Mouse (Mus musculus) layer of hippocampus, adult 18-20 months (tissue): ENCODE results near the gene Hsdl2. TPM values are rescaled to one million over a fixed set of nuclear protein-coding genes. Genes with fewer than 3 reads are reported as not detected.
"Not testable (repeated sequence)": the region's sequence is repeated elsewhere in the genome, so short reads cannot be mapped to it uniquely, and the experiment has no call there.

Source experiments
- DNase-seq, 2 experiments: peaks; one replicate each; pipeline ENCODE4 v3.0.0; 2022; ENCODE audit warnings: low spot score in 2 of 2
- long read RNA-seq: library from polyadenylated mRNA; stranded (forward); transcript quantifications from one replicate; pipeline ENCODE4 v2.0.0, GENCODE M21; 2021
- total RNA-seq, 2 experiments: library from RNA; stranded (reverse); gene quantifications; 2 replicates each; pipeline ENCODE4 v1.2.3; 2021

Hsdl2 gene
- 10 to 100 TPM; 26.2 to 28.6 TPM for total RNA-seq
- long read RNA-seq, transcript Hsdl2-201 (11 exons, 2,611 nt) = major isoform, 22 of 30 reads
- long read RNA-seq, partial matches to known transcripts = 2 of 30 reads
- long read RNA-seq, other reads (novel, unspliced or antisense) = 4 of 30 reads

DNA sequence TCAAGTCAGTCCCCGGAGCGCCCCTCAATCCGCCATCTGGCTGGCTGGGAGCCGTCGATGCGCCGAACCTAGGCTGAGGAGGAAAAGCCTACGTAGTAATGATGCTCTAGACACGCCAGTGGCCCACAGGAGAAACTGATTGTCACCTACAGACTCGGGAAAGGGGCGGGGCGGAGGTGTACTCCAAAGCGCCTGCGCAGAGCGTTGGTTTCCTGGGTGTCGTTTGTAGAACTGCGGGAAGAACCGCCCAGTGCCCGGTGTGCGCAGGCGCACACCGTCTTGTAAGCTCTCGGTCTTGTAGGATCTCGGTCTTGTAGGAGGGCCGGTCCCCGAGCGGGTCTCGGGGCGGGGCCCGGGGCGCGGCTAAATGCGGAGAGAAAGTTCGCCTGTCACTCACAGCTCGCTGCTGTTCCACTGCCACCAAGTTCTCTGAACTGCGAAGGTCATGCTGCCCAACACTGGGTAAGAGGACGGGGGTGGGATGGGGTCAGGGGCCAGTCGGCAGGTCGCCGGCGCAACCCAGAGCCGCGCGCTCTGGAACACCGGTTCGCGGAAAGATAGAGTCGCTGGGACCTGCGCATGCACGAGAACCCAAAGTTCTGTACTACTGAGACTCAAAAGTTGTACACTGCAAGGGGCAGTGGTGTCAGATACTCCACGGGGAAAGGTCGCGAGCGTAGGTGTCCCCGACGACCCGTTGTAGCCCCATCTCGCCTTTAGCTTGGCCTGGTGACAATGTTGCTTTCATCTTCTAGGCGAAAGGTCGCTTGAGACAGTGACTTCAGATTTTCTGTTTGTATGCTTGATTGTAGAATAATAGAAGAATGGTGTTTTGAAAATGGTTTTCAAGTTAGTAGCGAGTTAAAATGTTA is at the start of gene Hsdl2:
Hsdl2 (plus strand) TSS at position 250 of the 872 bp plus-strand sequence.
- DNase-seq = peak; percentile 98 to 99

DNA sequence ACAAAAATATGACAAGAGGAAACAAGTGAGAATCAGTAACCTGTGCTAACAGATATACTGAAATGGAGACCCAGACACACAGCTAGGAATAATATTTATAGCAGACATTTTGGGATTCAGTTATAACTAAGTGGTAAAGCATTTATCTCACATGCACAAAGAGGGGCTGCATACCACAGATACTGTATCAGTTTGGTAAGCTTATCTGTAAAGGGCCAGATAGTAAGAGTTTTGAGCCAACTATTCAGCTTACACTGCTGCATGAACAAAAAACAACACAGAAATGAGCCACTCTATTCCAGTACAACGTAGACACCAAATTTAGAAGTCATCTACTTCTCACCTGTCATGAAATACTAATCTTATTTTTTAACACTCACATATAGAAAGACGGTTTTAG is 48.1 kb upstream of the Hsdl2 start:
- no peak for DNase-seq

DNA sequence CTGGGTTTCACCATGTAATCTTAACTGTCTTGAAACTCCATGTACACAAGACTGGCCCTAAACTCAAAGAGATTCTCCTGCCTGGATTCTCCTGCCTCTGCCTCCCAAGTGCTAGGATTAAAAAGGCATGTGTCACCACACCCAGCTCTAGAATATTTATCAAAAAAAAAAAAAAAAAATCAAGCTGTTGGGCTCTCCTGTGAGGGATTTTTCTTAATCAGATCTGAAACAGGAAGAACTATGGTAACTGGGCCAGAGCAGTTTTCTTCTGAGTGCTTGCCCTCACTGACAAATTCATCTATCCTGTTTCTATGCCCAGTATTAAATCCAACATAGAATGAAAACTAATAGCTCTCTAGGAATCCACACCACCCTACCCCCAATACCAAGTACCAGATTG is 45.7 kb upstream of the Hsdl2 start:
- no peak for DNase-seq

DNA sequence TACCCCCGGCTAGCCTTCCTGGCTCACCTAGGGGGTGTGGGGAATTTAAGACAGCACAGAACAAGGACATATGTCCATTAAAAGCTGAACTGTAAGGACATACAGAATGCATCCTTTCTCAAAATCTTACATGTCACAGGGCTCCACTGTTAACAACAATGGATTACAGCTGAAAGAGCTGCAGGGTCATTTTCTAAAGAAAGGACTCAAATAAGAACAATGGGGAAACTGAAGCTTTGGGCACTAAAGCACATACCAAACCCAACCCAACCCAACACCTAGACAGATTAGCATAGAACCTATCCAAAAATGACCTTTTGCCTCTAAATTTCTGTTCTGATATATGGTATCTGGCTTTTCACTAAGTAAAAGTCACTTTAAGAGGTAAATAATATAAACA is 45.1 kb upstream of the Hsdl2 start:
- no peak for DNase-seq

DNA sequence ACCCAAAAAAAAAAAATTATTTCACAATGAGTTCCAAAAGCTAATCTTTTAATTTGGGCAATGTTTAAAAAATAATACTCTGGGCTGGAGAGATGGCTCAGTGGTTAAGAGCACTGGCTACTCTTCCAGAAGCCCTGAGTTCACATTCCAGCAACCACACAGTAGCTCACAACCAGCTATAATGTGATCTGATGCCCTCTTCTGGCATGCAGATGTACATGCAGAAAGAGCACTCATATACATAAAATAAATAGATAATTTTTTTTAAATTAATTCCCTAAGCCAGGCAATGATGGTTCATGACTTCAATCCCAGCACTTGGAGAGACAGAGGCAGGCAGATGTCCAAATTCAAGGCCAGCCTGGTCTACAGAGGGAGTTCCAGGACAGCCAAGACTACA is 38.4 kb upstream of the Hsdl2 start:
- DNase-seq = no peak

DNA sequence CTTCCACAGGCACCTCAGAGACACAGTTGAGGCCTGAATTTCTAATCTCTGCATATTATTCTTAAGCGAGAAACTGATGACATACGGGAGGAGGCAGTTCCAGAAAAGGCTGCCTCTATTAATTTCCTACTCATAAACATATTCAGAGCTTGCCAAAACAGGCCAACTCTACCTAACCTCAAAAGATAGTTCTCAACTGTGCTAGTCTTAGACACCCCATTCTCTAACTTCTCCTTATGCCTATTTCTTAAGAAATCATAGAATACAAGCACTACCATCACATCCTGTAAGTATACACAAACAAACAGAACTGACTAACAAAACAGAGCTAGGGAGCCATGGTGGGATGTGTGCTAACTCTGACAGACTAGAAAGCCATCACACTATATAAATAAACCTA is 36.7 kb upstream of the Hsdl2 start:
- DNase-seq = no peak

DNA sequence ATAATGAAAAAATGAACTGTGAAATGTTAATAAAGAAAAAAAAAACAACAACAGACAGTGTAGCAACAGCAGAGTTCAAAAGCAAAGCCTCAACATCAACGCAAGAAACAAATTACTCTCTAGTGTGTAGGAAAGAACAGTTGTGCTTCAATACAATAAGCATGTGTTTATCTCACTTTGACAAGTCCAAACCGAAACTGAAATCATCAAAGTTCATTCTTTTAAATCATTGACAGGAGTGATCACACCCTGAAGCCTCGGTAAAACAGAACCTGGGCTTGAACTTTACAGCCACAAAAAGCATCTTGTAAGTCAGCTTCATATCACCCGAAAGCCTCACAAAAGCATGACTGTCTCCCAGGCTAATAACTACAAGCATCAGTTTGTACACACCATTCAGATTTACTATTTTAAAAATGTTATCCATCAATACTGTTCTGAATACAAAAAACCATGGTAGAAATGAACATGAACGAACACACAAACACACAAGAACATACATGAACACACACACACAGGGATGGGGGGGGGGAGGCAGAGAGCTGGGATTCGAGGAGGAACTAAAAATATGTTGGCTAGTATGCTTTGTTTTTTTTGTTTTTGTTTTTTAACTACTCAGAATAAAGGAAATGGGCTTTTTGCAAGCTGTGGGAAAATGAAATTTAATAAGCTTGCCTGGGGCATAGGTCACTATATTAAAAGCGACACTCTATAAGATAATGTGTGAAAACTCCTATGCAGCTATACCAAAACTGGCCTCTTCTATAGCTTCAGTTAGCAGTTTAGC is 34.9 kb upstream of the Hsdl2 start:
- DNase-seq = no peak

DNA sequence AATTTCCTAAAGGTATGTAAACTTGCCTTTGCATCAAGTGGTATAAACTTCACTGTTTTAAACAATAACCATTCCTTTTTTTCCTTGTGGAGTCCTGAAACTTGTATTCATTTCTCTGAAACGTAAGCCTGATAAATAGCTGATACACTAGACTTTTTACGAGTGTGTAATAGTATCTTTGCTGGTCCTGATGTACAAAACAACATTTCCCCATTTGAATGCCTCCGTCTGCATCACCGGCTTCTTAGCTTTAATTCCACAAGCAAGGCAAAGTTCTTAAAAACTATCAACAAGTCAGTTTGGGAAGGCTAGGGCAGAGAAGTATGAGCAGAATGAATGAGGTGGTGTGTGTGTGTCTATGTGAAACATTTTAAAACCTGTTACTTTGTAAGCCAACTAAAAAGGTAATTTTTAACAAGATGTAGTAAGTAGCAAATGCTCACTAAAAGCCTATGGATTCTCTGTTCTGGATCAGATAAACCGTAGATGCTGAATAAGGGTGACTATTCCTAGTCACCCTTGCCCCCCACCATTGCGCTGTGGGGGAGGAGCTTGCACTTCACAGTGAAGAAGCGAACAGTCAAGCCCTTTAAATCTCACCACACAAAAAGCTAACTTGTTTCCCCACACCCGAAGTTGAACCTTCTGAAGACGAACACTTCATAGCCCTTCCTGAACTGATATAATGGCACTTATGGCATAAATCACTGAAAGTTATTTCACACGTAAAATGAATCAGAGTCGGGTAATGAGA is 34.0 kb upstream of the Hsdl2 start:
- no peak for DNase-seq

DNA sequence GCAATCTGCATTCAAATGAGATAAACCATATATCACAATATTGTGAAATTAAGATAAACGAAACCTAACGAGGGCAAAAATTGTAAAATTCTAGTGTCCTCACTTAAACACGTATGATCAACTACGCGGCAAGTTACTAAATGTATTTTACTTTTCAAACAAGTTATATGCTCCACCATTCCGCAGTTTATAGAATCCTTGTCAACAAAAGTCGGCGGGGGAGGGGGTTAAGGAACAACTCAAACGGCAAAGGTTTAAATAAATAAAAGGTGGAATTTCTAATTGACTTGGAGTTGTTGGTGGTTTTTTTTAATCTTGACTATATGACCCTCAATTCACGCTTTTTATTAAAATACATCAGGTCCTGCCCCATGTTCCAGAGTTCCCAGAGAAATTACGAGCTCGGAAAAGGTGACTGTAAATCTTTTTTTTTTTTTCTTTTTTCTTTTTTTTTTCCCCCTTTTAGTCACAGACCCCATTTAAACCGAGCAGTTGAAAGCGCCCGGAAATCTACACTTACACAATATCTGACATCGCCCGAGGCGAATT is 33.3 kb upstream of the Hsdl2 start:
- no peak for DNase-seq

DNA sequence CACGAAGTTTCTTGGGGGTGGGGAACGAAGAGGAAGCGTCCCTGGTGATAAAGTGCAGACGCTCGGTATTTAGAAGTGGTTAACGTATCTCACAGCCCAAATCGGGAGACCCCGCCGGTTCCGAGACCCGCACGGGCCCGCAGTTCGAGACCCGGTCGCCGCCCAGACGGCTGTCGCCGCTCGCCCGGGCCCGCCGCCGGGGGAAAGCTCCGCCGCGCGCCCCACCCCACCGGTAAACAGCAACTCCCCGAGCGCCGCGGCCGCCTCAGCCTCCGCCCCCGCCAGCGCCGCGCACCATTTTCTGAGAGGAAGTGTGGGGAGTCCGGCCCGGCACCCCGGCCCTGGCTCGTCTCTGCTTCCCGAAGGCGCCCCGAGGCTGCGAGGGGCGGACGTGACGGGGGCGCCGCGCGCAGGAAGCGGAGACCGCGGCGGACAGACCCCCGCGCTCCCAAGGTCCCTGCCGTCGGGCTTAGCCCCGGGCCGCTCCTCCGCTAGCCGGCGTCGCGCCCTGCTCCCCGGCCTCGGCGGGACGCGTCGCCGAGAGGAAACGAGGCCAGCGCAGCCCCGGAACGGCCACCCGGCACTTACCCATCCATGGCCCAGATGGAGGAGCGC is 32.7 kb upstream of the Hsdl2 start:
- DNase-seq = peak; percentile 54 to 55

DNA sequence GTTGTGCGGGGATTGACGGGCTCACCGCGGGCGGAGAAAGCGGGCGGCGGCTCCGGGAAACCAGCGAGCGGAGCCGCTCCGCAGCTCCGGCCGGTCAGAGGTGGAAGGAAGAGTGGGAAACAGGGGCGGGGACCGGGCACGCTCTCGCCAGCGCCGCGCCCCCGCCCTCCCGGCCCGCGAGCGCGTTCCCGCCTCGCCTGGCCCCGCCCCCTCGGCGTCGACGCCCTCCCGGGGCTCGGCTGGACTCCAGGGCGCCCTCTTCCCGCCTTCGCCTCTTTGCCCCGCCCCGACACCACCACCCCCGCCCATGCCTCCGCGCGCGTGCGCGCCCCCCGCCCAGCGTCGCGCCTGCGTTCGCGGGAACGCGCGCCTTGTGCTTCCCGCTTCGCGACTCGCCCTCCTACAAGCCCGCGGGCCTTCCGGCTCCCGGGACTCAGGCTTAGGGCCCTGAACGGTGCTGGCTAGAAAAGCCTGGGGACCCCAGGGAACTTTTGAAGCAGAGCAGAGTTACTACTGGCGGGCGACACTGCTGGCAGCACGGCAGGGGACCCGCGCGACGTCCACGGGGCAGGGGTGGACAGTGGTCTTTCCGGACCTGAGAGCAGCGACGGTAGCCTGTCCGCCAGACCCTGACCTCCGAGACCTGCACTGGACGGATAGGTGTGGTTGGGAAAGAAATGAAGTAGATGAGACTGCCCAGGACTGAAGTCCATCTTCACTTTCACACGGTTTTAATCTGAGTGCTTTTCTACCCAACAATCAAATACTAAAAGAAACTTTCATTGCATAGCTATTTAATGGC is 32.0 kb upstream of the Hsdl2 start, which contains the start of gene Ptbp3:
Ptbp3 (minus strand) TSS at position 190 of the 802 bp plus-strand sequence.
- DNase-seq = peak; percentile 83 to 91

DNA sequence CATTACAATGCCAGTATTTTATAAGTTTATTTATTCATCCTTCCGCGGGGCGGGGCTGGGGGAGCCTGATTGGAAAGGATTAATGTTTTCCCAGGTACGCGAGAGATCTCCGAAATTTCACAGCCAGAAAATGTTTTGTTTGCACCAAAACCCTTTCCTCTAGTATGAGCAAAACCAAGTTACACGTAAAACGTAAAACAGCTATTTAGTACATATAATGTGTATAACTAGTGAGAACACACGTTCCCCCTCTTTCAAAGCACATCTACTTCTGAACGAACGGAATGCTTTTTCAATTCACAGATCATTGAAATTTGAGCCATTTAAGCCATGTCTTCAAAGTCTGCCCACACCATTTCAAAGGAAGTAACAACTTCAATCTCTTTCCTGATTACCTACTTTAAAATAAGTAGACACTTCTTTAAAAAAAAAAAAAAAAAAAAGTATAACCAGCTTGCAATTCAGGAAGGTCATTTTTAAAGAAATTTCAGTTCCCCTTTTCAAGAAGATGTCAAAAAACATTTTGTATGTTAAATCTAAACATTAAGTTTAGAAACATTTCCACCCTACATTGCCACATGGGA is 31.3 kb upstream of the Hsdl2 start:
- no peak for DNase-seq

DNA sequence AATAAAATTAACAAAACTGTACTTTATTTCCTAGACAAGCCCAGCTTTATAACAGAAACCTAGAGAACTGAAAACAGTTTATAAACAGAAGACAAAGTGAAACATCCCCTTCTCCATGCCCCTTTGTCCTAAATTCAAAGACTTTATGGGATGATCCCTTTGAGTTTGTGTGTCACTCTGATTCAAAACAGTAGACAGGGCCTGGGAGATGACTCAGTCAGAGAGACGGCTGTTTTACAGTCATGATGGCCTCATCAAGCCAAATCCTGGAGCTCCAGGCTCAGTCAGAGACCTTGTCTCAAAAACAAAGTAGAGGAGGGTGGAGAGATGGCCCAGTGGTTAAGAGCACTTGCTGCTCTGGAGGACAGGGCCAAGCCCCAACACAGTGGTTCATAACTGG is 29.5 kb upstream of the Hsdl2 start:
- DNase-seq = no peak

DNA sequence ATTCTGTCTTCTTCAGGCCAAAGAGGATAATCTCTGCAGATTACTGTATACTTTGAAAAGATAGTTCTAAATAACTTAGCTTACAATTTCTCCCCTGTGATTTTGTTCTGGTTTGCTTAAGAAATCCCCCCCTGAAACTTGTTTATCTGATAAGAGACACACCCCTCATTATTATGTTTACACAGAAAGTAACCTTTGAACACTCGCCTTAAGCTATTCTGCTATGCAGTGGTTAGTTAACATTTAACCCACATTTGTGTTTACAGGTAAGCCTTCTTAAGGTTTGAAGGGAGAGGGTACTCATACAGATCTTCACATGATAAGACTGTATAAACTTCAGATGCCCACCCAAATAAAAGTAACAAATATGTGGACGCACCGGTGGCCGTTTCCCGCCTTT is 28.5 kb upstream of the Hsdl2 start:
- no peak for DNase-seq

DNA sequence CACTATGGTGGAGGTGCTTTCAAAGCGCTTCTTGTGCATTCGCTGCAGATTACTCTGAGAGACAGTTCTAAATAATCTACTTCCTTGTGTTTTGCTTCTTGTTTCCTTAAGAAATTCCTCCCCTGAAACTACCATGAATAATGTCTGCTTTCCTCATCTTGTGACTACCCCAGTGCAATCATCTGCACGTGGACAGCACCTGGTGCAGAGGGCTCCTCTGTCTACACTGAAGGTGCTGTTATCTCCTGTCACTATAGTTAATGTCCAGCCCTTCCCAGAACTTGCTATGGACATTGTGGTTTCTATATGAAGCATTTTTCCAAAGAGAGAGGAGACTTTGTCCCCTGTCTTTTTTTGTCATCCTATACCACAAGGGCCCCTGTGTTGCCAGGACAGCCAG is 27.8 kb upstream of the Hsdl2 start:
- no peak for DNase-seq

DNA sequence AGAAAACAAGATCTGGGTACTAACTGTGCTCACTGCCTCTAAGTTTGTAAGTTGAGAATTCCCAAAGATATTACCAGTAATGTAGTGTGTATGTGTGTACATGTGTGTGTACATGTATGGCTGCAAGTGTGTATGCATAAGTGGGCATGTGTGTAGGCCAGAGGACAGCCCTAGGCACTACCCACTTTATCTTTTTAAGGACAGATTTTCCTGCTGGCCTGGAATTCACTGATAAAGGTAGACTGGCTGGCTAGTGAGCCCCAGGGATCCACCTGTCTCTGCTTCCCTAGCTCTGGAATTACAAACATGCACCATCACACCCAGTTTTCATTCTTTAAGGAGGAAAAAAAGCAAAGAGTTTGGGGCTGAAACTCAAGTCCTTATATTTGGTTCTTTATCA is 26.2 kb upstream of the Hsdl2 start:
- DNase-seq = no peak

DNA sequence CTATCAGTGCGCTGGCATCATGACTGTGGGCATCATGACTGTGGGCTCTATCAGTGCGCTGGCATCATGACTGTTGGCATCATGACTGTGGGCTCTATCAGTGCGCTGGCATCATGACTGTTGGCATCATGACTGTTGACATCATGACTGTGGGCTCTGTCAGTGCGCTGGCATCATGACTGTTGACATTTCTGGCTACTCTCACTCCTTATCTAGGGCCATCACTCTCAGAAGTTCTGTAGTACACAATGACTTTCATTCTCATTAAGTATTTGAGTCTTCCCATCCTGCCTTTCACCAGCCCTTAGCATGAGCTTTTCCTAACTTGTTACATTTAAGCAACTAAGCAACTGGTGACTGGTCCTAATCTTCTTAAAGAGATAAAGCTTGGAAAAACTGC is 24.0 kb upstream of the Hsdl2 start:
- DNase-seq = not testable (repeated sequence)

DNA sequence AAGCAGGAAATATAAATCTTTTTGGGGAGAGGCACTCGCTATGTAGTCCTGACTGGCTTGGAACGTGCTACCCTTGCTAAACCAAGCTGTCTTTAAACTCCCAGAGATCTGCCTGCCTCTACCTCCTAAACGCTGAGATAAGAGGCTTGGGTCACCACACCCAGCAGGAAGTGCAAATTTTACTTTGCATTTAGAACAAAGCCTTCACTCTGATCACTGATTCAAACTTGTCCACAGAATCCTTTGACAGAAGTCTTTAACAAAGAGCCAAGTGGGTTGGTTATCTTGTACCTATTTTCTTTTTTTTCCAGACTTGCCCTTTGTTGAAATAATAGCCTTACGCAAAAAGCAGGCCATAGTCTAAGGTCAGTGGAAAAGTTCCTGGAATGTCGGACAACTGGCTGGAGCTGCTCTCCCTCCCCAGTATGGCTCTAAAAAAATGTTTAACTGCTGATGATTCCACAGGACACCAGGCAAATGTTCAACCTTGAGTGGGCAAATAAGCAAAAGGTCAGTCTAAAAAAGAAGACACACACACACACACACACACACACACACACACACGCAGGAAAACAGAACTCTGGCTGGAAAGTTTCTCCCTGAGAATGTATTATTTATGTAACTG is 23.2 kb upstream of the Hsdl2 start:
- DNase-seq = no peak

DNA sequence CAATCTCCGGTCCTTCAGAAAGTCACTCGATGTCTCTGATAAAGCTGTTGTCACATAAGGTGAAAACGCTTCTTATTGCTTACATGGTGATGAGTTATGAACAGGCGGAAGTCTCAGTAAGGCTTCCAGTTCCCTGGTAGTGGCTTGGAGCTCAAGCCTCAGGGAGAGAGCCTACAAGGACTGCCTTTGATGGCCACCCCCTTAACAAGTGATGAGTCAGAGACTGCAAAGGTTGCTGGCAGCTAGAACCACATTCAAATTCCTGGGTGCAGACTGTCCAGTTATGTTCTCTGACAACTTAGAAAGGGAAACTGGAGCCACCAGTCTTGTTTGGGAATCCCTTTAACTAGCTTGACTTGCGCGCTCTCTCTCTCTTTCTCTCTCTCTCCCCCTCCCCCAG is 21.2 kb upstream of the Hsdl2 start:
- DNase-seq = no peak
